Mouse (Mus musculus) forebrain, embryonic 11.5 days (tissue): ENCODE data around the gene Pde4d. TPM values are rescaled to one million over a fixed set of nuclear protein-coding genes. Genes with fewer than 3 reads are reported as not detected.

ENCODE experiments used
- ATAC-seq: fragments of 200-750 bp; cut with Nextera tagmentation; replicated peaks from 2 replicates; pipeline ENCODE4 v1.8.0; 2017; ENCODE audit warnings: moderate TSS enrichment; ENCODE audit not compliant: low FRiP score
- DNase-seq: peaks from one replicate; pipeline ENCODE4 v3.0.0-alpha.2; 2017; ENCODE audit warnings: low spot score
- H3K27ac ChIP-seq: fragments of 300-500 bp; sonication (generic); 2 replicates; pipeline ENCODE4 v1.5.1; 2014; ENCODE audit warnings: low read depth, low read length
- H3K27me3 ChIP-seq: fragments of 300-500 bp; sonication (generic); 2 replicates; pipeline ENCODE4 v1.6.1; 2014; ENCODE audit warnings: mild to moderate bottlenecking, low read length, mixed read lengths; ENCODE audit not compliant: control insufficient read depth, insufficient read depth
- H3K36me3 ChIP-seq: fragments of 300-500 bp; sonication (generic); 2 replicates; pipeline ENCODE4 v1.6.1; 2014; ENCODE audit warnings: mild to moderate bottlenecking, low read length, moderate library complexity, mixed read lengths; ENCODE audit not compliant: control insufficient read depth, insufficient read depth
- H3K4me1 ChIP-seq: fragments of 300-500 bp; sonication (generic); replicated peaks from 2 replicates; pipeline ENCODE4 v1.6.1; 2014; ENCODE audit warnings: low read length, mixed read lengths; ENCODE audit not compliant: control insufficient read depth, insufficient read depth
- H3K4me2 ChIP-seq: fragments of 300-500 bp; sonication (generic); 2 replicates; pipeline ENCODE4 v1.6.1; 2014; ENCODE audit warnings: low read depth, mild to moderate bottlenecking, low read length, moderate library complexity, mixed read lengths; ENCODE audit not compliant: severe bottlenecking
- H3K4me3 ChIP-seq: fragments of 300-500 bp; sonication (generic); 2 replicates; pipeline ENCODE4 v1.5.1; 2014; ENCODE audit warnings: low read depth, low read length
- H3K9ac ChIP-seq: fragments of 300-500 bp; sonication (generic); 2 replicates; pipeline ENCODE4 v1.6.1; 2014; ENCODE audit warnings: low read length
- H3K9me3 ChIP-seq: fragments of 300-500 bp; sonication (generic); 2 replicates; pipeline ENCODE4 v1.6.1; 2016; ENCODE audit warnings: low read length, mixed read lengths; ENCODE audit not compliant: control insufficient read depth
- WGBS: fragments of 180-500 bp; shearing (Covaris S2); extraction: QIAGEN DNeasy Blood & Tissue Kit; methylation state at CpG from one replicate; pipeline ENCODE4 v1.1.7; 2014; 5-methylcytosine and 5-hydroxymethylcytosine counted together
- polyA plus RNA-seq: library from polyadenylated mRNA; unstranded; fragments of >200 nt; fragmentation: Nextera tagmentation; extraction: Ambion mirVana; gene quantifications from 2 replicates; pipeline ENCODE4 v1.2.1, GENCODE M21; 2014

The Pde4d gene
- polyA plus RNA-seq, 1 experiment from 2014 or later = 11.9 TPM

- no peak overlapping the region for H3K9ac ChIP-seq
- H3K27ac ChIP-seq = no peak overlapping the region
- WGBS = 89% methylated on average over 4 of the region's 4 CpGs
- H3K27me3 ChIP-seq = no peaks in the 10 kb centered on the region
- no peaks in the 10 kb centered on the region for H3K36me3 ChIP-seq
- H3K4me3 ChIP-seq = no peak overlapping the region
- H3K4me1 ChIP-seq = no peaks in the 10 kb centered on the region
- no peak overlapping the region for H3K4me2 ChIP-seq
- no peaks in the 10 kb centered on the region for H3K9me3 ChIP-seq
- ATAC-seq (no peak), DNase-seq (no peak)
These were observed 1094.9 kb downstream of the Pde4d start for GRCm38 (mm10) chr13:109544646-109545045.

- Histone ChIP-seq H3K36me3 (no peaks in the 10 kb centered on the region), H3K27me3 (no peaks in the 10 kb centered on the region), H3K9me3 (no peaks in the 10 kb centered on the region), H3K27ac (no peak overlapping the region), H3K4me2 (no peak overlapping the region), H3K4me1 (no peaks in the 10 kb centered on the region), H3K4me3 (no peak overlapping the region), H3K9ac (no peak overlapping the region)
- WGBS = 86% methylated on average over 18 of the region's 18 CpGs
- ATAC-seq = no peak
- no peak for DNase-seq
These were observed 1096.6 kb downstream of the Pde4d start for GRCm38 (mm10) chr13:109546337-109546736.

GRCm38 (mm10) chr13:109547006-109547587 lies 1097.3 kb downstream of the Pde4d start:
- ATAC-seq = 0 out of 2 replicates have a peak, but pooled peaks have one; percentile 35
- Histone ChIP-seq H3K27ac (no peak overlapping the region), H3K27me3 (no peaks in the 10 kb centered on the region), H3K4me1 (no peaks in the 10 kb centered on the region), H3K9me3 (no peaks in the 10 kb centered on the region), H3K4me2 (no peak overlapping the region), H3K4me3 (no peak overlapping the region), H3K36me3 (no peaks in the 10 kb centered on the region), H3K9ac (no peak overlapping the region)
- DNase-seq = no peak
- WGBS = 85% methylated on average over 10 of the region's 10 CpGs

GRCm38 (mm10) chr13:109547700-109548099 lies 1098.0 kb downstream of the Pde4d start:
- no peak overlapping the region for H3K4me3 ChIP-seq
- H3K36me3 ChIP-seq = no peaks in the 10 kb centered on the region
- 33% methylated on average over 6 of the region's 6 CpGs for WGBS
- H3K4me2 ChIP-seq = no peak overlapping the region
- H3K9me3 ChIP-seq = no peaks in the 10 kb centered on the region
- DNase-seq (peak; percentile 86), ATAC-seq (peak; percentile 87)
- no peaks in the 10 kb centered on the region for H3K4me1 ChIP-seq
- no peaks in the 10 kb centered on the region for H3K27me3 ChIP-seq
- no peak overlapping the region for H3K9ac ChIP-seq
- H3K27ac ChIP-seq = no peak overlapping the region

- 74% methylated on average over 5 of the region's 5 CpGs for WGBS
- Histone ChIP-seq H3K27ac (no peak overlapping the region), H3K4me2 (no peak overlapping the region), H3K4me1 (no peaks in the 10 kb centered on the region), H3K27me3 (no peaks in the 10 kb centered on the region), H3K9ac (no peak overlapping the region), H3K9me3 (no peaks in the 10 kb centered on the region), H3K4me3 (no peak overlapping the region), H3K36me3 (no peaks in the 10 kb centered on the region)
- ATAC-seq (no peak), DNase-seq (no peak)
These were observed 1098.5 kb downstream of the Pde4d start for GRCm38 (mm10) chr13:109548263-109548662.

- Histone ChIP-seq H3K27ac (no peak overlapping the region), H3K4me3 (no peak overlapping the region), H3K9me3 (no peaks in the 10 kb centered on the region), H3K36me3 (no peaks in the 10 kb centered on the region), H3K9ac (no peak overlapping the region), H3K4me2 (no peak overlapping the region), H3K4me1 (no peaks in the 10 kb centered on the region), H3K27me3 (no peaks in the 10 kb centered on the region)
- 85% methylated on average over 11 of the region's 11 CpGs for WGBS
- ATAC-seq (no peak), DNase-seq (no peak)
These were observed 1099.2 kb downstream of the Pde4d start for GRCm38 (mm10) chr13:109548771-109549555.

- WGBS = 74% methylated on average over 3 of the region's 3 CpGs
- H3K36me3 ChIP-seq = no peaks in the 10 kb centered on the region
- H3K4me1 ChIP-seq = no peaks in the 10 kb centered on the region
- H3K27me3 ChIP-seq = no peaks in the 10 kb centered on the region
- H3K4me3 ChIP-seq = no peak overlapping the region
- no peak overlapping the region for H3K27ac ChIP-seq
- ATAC-seq = no peak
- no peak overlapping the region for H3K9ac ChIP-seq
- no peak for DNase-seq
- no peak overlapping the region for H3K4me2 ChIP-seq
- H3K9me3 ChIP-seq = no peaks in the 10 kb centered on the region
These were observed 1102.1 kb downstream of the Pde4d start for GRCm38 (mm10) chr13:109551836-109552235.

GRCm38 (mm10) chr13:109555513-109555912 lies 1105.8 kb downstream of the Pde4d start:
- Histone ChIP-seq H3K36me3 (no peaks in the 10 kb centered on the region), H3K4me2 (no peak overlapping the region), H3K9ac (no peak overlapping the region), H3K9me3 (no peaks in the 10 kb centered on the region), H3K4me3 (no peak overlapping the region), H3K27me3 (no peaks in the 10 kb centered on the region), H3K27ac (no peak overlapping the region), H3K4me1 (no peaks in the 10 kb centered on the region)
- DNase-seq = no peak
- ATAC-seq = no peak
- 80% methylated on average over 5 of the region's 5 CpGs for WGBS

- no peak overlapping the region for H3K27ac ChIP-seq
- H3K9ac ChIP-seq = no peak overlapping the region
- no peak overlapping the region for H3K4me3 ChIP-seq
- ATAC-seq (no peak), DNase-seq (no peak)
- WGBS = 89% methylated on average over 4 of the region's 4 CpGs
- no peaks in the 10 kb centered on the region for H3K9me3 ChIP-seq
- H3K4me2 ChIP-seq = no peak overlapping the region
- no peaks in the 10 kb centered on the region for H3K27me3 ChIP-seq
- H3K36me3 ChIP-seq = no peaks in the 10 kb centered on the region
- no peaks in the 10 kb centered on the region for H3K4me1 ChIP-seq
These were observed 1107.1 kb downstream of the Pde4d start for GRCm38 (mm10) chr13:109556853-109557252.
